Mouse (Mus musculus): Measurements from ENCODE around the gene Jund.

Gene Jund

DNA sequence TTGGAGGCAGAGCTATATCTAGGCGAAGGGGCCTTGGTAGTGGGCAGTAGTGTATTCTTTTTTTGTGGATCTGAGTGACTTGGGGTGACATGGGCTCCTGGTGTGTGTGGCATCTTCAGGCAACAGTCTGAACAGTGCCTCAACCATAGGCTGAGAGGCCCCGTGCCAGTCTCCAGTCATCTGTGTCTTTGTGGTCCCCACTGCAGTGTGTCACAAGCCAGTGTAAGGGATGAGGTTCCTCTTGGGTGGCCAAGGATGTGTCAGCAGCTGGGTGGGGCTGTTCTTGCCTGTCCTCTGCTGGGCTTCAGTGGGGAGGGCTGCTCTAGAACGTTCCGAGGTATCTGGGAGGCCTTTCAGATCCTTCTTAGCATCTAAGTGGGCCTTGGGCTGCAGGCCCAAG, 32.2 kb downstream of the Jund start:
- DNase-seq: no peak

- DNase-seq: no peak
Observed at GRCm38 (mm10) chr8:70737705-70738104, 39.0 kb downstream of the Jund start.

GRCm38 (mm10) chr8:70738211-70738610, 39.5 kb downstream of the Jund start:
- DNase-seq: no peak

DNA sequence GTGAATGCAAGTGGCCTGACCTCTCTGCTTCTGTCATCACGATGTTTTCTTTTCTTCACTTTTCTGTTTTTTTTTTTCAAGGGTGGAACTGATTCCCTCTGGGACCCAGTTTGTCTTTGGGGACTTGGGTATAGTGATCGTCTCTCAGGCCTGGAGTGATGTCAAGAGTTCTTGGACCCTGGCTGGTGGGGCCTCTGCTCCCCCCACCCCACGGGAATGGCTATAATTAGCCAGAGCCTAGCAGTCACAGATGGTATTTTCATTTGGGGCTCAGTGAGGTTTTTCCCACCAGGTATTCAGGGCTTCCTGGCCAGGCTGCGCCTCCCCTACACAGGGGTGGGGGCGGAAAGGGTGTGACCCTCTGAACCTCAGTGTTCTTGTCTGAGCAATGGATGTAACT, 42.9 kb downstream of the Jund start:
- DNase-seq: no peak

GRCm38 (mm10) chr8:70742176-70742575, 43.4 kb downstream of the Jund start:
- DNase-seq: no peak

- no peak for DNase-seq
Observed at GRCm38 (mm10) chr8:70742981-70743655, 44.4 kb downstream of the Jund start.

DNA sequence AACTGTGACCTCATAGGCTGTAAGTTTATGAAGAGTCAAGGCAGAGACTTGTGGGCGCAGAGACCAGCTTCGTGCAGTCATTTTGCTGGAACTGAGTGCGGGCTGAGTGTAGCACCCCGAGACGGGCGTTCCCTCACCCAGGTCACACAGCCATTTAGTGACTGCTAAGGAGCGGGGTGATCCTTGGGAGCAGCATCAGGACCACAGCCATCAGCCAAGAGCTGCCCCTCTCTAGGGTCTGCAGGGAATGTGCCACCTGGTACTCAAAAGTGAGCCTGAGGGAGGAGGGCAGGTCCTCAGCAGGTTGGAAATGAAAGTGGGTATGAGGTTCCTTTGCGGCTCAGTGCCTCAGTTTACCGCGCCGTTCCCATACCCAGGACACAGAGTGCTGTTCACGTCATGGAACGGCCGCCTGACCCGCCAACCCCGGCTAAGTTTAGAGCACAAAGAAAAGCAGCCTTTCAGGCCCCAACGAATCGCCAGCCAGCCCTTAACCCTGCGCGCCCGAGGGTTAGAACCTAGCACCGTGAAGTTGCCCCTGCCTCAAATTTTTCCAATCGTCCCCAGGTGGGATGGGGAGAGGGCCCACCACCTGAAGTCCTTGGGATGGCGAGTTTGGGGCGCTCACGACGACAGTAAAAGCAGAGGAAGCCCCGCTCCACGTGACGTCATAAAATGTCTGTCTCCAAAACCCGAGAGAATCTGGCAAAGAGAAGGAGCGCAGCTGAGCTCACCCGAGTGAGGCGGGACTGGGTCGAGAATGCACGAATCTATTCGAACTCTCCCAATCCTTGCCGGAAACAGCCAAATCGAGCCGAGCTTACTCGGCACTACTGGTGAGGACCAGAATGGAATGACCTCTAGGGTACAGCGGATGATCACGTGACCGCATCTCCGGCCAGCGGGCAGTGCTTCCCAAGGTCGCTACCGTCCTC, 45.2 kb downstream of the Jund start:
- peak; percentile 46 for DNase-seq

GRCm38 (mm10) chr8:70744806-70745205, 46.1 kb downstream of the Jund start:
- DNase-seq: peak; percentile 10

DNA sequence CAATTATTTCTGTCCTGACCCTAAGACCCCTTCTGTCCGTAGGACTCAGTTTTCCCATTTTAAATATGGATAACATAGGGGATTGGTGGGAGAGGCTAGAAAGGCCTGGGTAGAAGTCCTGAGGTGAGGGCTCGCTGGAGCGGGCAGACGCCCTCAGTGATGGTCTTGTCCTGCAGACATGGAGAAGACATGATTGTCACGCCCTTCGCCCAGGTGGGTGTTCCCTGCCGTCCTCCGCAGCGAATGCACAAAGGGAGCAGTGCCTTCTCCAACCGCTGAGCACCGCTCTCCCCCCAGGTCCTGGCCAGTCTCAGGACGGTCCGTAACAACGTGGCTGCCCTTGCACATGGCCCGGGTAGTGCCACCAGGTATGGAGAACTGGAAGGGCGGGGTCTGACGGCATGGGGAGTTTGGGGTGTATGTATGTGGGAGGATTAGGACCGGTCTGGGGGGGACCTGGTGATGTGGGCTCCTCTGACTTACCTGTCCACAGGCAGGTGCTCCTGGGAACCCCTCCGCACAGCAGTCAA, 47.0 kb downstream of the Jund start:
- no peak for DNase-seq

GRCm38 (mm10) chr8:70746676-70747075, 47.9 kb downstream of the Jund start:
- no peak for DNase-seq

- DNase-seq: no peak
Observed at GRCm38 (mm10) chr8:70747211-70747890, 48.6 kb downstream of the Jund start.

GRCm38 (mm10) chr8:70748246-70749096, 49.7 kb downstream of the Jund start:
- no peak for DNase-seq

DNA sequence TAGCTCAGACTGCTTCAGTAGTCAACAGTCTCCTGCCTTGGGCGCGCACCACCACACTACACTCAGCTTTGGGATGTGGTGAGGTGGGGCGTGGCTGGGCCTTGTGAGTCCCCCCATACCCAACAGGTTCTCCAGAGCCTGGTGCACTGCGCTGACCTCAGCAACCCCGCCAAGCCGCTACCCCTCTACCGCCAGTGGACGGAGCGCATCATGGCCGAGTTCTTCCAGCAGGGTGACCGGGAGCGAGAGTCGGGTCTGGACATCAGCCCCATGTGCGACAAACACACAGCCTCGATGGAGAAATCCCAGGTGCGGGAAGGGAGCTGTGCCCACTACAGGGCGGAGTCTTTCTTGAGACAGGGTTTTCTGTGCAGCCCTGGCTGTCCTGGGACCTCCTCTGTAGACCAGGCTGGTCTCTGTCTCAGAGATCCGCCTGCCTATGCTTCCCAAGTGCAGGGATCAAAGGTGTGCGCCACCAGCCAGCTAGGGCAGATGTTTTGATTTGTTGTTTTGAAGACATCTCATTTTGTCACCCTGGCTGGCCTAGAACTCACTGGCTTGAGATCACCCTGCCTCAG, 50.4 kb downstream of the Jund start:
- no peak for DNase-seq
